Mouse (Mus musculus) ovary, postnatal 14 days (tissue): Measurements from ENCODE around the gene Setmar.

Experiments used
- DNase-seq: peaks from one replicate; pipeline ENCODE4 v3.0.0; 2022; ENCODE audit warnings: low spot score

Gene Setmar

DNA sequence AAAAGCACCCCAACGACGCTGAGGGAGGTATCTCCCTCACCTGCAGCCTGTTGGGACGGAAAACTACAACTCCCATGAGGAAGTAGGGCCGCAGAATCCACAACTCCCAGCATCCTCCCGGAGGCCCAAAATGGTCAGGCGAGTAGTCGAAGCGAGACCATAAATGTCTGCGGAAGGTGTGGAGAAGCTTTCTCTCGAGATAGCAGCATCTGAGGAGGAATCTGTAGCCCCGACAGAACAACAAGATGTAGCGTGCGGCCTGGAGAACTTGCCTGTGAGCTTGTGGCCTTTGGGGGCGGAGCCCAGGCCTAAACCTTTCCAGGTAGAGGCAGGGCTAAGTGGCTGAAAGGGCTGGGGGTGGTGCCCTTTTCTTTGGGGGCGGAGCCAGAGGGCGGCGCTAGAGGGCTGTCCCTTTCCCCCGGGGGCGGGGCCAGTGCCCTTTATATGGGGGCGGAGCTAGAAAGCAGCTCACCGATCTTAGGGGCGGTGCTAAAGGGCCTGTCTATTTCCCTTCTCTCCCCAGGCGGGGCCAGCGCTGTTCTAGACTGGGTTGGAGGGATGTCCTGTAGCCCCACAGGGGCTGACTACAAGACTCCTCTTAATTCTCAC, at the start of gene Setmar:
TSS of gene Setmar (plus strand) at position 128 of the 609 bp plus-strand sequence.
- DNase-seq, result peak; percentile 98

DNA sequence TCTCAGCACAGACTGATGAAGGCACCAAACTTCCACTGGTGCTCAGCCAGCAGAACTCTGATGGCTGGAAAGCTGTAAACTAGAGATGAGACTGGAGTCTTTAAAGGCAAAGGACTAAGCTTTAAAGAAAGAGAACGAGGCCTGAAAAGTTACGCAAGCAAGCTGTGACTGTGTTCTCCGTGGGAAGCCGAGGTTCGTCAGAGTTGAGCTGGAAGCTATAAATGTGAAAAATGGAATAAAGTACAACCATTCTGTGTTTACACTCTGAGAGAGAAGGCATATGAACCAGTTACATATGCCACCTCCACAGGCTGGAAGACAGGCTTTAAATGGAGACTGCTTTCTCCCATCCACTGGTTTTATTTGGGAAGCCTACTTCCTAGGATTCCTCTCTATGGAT, 43.2 kb upstream of the Setmar start:
- DNase-seq, result no peak

DNA sequence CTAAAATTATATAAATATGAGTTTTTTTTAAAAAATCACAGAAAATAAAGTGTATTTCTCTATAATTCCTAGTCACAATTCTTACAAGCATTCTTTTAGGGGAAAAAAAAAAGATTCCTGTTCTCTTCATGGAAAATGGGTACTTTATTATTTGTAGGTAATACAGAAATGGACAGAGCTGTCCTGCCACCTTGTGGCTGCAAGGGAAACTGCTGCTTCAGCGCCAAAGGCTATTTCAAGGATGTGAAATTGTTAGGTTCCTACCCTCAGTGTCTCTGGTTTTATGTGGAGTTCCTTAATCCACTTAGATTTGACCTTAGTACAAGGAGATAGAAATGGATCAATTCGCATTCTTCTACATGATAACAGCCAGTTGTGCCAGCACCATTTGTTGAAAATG, 9.8 kb upstream of the Setmar start:
- DNase-seq, result peak; percentile 31

DNA sequence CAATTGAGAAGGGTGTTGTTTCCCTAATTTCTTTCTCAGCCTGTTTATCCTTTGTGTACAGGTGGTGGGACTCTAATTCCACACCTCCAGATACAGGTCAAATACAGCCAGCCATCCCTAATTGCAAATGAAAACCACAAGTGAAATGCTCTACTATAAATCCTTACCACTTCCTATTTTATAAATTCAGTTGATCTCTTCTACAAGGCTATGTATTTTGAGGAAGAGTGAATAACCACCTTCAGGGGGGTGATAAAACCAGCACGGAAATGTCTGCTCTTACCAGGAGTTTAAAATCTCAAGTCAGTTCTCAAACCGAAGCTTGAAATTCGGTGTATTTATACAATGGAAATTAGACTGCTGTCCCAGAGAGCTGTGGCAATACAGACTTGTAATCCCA, 8.9 kb upstream of the Setmar start:
- DNase-seq, result no peak

DNA sequence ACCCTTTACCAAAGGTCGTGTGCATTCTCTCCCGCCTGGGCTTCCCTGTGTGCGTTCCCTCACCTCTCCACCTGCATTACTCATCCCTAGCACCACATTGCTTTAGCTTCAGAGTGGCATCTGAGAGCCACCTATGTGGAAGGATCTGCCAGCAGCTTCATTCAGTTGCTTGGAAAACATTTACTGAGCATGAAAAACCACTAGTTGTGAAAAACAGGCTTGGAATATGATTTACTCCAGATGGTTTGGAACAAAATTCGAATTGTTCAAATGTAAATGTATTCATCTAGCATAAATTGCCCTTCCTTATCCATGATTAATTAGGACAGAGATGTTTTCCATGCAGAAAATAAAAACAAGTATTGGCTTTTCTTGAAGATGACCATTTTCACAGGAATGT, 7.5 kb upstream of the Setmar start:
- DNase-seq, result no peak

DNA sequence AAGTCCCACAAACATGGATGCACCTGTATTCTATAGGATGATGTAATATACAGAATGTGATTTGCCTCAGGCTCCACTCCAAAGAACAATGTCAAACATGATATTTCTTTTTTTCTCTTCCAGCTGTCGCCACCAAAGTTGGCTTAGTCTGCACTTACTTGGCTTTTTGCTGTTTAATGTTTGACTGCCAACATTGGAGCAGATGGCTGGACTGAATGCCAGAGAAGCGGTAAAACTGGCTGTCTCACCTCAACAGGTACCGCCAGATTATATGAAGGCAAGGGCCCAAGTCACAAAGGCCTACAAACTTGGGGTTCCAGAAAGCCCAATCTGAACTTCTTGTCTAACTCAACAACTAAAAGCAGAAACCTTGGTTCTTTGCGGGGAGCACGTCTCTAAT, 6.8 kb upstream of the Setmar start:
- DNase-seq, result no peak

DNA sequence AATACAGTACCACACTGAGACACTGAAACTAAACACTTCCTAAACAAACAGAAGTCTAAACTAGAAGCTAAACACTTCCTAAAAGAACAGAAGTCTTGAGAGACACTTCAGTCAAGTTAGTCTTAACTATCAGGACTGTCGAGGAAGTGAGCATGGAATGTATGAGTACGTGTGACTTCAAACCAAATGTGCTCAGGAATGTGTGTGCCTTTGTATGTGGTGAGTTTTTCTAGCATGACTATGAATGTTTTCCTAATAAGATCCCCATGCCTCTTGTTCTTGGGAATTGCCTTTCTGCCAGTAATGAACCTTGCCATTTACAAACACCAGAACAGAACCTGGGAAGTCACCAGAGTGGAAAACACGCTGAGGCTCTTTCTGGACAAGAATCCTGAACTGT, 3.7 kb upstream of the Setmar start:
- DNase-seq, result no peak

DNA sequence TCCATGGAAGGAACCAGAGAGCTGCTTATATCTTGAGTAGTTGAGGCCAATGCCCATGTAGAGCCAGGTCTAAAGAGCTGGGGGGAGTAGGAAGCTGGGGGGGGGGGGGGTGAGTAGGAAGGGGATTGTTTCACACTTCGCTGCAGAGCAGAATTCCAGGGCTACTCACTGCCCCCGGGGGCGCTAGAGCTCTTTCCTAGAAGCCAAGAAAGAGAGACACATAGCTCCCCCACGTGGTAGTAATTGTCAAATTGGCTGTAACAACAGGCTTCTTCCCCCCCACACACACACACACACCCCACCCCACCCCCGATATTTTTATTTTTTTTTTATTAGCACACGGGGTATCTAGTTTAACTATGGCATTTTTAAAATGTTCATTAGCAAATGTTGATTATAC, 738 bp downstream of the Setmar start:
- peak; percentile 67 for DNase-seq

DNA sequence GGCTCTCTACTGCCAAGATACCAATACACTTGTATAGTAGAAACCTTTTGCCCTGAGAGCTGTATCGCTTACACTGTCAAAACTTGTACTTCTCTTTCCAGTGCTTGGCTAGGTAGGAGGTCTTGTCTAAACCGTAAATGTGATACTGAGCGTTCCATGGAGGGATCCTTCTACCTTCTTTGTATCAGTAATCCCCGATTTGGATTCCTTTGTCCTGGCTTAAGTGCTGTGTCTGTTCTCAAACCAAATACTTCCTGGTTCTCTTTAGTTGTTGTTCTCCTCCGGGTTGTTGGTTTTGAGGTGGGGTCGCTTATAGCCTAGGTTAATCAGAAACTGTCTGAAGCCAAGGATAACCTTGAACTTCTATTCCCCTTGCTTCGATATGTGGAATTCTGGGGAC, 6.1 kb downstream of the Setmar start:
- no peak for DNase-seq

DNA sequence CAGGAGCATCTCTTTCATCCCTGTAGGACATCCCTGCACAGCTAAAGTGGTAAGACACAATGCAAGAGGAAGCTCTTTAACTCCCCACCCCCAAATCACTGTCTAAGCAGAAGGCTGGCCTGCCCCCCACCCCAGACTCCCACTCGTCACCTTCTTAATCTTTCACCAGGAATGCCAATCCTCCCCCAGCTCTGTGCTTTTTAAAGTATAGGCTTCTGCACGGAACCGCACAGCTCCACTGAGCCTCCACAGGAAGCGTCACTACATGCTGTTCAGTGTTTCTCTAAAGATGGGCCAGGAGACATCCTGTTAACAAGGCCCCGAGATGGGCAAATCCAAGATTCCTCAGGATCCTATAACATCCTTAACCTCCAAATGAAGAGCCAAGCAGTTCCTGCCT, 8.2 kb downstream of the Setmar start:
- DNase-seq, result no peak

DNA sequence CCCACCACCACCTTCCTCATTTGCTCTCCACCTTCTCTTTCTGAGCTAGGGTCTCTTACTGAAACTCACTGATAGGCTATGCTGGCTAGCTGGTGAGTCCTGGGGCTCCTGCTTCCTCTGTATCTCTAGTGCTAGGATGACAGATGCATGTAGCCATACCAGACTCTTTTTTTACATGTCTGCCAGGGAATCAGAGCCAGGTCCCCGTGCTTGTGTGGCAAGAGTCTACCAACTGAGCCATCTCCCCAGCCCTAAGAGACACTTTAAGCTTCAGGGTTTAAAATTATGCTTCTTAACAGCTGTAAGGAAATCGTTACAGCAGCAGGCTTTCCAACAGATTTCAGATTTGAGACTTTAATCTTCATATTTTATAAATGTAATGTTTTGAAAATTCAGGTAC, 9.1 kb downstream of the Setmar start:
- no peak for DNase-seq

DNA sequence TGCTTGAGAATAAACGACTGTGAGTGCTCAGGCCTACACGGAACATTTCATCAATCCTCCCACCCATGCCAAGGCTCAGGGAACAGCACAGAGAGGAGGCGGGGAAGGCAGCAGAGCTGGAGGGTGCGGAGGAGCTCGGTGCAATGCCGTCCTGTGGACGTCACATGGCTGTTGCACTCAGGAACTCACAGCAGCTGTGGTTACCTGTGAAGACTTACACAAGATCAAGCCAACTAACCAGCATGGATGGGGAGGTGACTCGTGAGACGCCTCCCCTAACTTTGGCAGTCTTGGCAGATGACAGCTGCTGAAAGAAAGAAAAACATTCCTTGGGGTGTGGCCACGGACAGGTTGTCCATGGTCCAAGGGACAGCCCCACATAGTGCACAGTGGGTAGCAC, 9.8 kb downstream of the Setmar start:
- no peak for DNase-seq

DNA sequence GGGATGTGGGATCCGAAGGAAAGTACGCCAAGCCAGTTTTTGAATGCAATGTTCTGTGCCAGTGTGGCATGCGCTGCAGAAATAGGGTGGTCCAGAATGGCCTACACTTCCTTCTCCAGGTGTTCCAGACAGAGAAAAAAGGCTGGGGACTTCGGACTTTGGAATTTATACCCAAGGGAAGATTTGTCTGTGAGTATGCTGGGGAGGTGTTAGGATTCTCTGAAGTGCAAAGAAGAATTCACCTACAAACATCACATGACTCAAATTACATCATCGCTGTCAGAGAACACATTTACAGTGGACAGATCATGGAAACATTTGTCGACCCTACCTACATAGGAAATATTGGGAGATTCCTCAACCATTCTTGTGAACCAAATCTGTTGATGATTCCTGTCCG, 11.0 kb downstream of the Setmar start:
- no peak for DNase-seq

DNA sequence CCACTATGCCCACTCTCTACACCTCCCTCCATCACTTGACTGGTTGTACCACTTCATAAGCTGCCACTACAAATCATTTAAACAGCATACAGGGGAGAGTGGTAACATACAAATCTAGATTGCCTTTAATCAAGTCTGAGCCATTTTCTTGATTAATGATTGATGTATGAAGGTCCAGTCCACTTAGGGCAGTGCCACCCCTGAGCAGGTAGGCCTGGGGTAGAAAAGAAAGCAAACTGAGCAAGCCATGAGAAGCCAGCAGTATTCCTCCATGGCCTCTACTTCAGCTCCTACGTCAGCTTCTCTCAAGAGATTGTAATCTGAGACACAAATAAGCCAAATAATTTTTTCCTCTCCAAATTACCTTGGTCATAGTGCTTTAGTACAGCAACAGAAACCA, 26.5 kb downstream of the Setmar start:
- no peak for DNase-seq

DNA sequence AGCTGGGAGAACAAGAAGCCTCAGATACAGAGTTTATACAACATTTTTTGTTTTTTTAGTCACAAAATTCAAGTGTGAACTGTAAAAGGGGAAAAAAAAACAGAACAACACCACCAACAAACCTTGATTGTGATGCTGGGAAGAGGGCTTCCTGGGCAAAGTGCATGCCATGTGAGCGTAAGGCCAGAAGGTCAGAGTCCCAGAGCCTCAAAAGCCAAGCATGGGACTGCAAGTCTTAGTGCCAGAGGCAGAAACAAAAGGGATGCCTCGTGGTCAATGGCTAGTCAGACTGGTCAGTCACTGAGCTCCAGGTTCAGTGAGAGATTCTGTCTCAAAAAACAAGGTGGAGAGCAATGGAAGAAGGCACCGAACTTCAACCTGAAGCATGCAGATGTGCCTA, 27.8 kb downstream of the Setmar start:
- no peak for DNase-seq

DNA sequence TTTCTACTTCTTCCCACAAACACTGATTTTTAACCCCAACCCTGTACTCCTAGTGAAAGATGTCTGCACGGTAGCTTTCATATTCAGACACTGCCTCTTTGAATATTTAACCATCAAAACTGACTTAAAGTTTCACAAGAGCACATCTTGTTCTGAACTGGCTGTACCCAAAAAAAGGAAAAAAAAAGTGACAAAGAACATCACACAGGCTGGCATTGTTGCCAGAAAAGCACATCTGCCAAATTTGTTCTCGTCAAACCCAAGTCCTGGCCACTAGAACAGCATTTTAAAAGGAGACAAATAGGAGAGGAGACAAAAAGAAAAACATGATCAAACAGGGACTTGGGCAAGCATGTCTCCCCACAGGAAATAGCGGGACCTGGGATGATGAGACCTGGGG, 28.6 kb downstream of the Setmar start:
- no peak for DNase-seq

DNA sequence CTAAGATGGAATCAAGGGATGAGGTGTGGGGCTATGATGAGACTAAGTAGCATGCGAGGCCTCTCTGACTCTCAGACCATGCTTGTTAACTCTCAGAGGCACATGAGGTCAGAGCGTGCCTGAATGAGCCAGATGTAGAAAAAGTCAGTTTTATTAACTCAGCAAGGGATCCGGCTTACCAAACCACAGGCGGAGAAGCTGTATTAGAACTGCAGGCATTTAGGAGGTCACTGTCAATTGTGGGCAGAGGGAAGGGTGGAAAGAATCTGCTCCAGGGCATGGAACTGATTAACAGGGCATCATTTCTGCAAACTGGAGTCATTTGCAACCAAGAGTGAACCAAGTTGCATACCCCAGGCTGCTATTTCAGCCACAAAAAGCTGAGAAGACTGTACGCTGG, 30.6 kb downstream of the Setmar start:
- DNase-seq, result no peak

DNA sequence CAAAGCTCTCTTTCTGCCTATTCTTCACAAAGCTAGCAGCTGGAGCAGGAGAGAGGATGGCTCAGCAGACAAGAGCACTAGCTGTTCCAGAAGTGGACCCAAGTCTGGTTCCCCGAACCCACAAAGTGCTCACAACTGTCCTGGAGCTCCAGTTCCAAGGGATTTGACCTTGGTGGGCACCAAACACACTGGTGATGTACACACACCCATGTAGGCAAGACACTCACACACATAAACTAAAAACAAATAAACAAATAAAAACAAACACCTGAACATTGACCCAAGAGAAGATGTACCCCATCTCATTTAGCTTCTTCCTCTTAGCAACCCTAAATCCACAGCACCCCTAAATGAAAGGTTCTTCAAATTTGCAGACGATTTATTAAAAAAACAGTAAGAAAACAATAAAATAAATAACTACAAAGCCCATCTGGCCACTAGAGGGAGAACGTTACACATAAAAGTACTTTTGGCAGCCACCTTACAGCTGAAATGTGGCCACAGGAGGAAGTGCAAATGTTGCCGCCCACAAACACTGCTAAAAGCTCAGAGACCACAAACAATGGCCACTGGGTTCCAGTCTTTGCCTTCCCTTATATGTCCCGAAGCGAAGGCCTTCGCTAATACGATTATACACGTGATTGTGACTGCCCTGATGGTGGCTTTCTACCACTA, 33.5 kb downstream of the Setmar start:
- peak; percentile 57 for DNase-seq

DNA sequence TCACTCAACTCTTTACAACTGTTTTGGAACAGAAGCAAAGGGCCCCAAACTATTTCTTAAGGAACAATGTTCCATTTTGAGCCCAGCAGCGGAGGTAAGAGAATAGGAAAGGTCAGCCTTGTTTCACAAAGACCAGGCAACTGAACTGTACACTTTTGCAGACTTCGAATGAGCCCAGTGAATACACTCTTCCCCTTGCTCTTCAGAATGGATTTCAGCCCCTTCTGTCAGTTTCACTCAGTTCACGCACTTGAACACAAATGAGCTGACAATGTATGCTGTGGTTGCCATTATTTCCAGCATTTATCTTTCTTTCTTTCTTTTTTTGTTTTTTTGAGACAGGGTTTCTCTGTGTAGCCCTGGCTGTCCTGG, 34.0 kb downstream of the Setmar start:
- DNase-seq, result no peak

DNA sequence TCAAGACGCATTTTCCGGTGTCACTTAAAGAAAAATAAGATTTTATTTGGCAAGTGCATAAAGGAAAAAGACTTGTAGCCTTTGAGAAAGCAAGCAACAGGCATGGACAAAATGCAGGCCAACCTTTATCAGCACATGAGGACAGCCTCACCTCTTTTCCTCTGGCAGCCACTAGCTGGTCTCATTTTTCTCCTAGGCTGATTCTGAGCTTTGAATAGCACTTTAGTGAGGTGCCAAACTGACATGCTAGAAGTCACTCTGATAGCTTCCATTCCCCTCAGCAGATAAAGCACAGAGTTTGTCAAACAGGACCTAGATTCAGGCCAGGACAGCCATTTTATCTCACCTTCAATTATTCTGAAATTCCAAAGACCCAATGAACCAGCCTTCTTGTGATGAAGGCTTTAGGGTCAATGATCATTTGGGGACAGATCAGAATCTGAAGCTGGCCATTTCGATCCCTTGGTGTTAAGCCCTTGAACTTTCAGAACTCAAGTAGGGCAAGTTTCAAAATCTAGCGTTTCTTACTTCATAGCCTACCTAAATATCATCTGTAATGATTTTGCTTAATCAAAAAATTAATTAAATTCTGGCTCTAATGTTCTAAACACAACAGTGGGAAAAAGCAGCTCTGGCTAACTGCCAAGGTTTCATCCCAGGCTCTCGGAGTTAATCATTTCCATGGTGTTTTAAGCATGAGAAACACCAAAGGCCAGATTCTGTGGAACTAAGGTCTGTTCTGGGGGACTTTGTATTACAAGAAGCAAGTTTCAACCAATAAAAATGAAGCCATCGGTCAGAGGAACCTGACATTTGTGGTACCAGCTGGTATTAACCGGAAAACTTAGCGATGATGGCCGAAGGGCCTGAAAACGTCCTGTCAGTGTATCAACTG, 37.3 kb downstream of the Setmar start:
- no peak for DNase-seq

DNA sequence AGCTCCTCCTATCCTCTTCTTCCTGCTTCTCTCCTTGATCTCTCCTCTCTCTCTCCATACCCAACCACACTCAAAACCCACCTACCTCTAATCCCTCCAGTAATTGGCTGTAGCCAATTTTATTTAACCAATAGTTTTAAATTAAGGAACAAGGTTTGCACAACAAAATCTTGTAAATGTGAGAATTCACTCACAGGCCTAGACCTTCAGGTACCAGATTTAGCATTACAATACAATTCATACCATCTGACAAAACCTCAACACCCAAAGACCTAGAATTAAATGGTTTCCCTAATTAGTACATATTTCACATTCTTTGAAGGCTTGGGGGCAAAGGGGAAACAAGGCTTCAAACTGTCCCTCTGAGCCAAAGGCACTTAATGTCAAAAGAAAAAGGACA, 42.5 kb downstream of the Setmar start:
- DNase-seq, result no peak

DNA sequence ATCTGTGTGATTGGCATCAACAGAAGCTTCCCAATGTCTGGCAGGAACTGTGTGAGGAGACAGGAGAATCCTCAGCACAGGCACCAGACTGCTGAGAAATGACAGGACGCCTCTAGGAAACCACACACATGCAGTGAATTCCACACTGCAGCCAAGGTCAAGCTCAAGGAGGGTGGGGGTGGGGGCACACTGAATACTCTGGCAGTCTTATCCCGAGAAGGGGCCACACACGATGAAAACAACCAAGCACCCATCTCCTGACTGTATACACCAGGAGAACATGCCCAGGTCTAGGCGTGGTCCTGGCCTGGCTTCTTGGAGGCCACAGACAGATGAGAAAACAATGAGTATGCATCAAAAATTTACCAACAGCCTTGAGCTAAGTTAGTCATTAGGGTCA, 45.5 kb downstream of the Setmar start:
- no peak for DNase-seq

DNA sequence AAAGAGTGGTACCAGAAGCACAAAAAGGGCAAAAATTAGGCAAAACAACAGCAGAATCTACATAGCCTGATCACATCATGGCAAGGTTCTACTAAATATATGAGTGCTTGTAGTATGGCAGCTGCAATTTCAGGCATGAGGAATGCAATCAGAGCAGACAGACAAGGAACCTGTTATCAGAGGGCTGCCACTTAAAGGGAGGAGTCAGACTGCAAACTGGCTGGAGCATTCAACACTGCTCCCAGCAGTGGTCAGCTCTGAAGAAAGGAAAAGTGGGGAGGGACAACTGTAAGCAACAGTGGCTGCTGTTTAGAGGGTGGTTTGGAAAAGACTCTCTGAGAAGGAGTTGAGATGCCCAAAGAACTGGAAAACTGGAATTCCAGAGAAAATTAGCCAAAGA, 46.8 kb downstream of the Setmar start:
- DNase-seq, result no peak
